16 mouse cellular contexts compared by ENCODE assay signal in the genomic region with DNA sequence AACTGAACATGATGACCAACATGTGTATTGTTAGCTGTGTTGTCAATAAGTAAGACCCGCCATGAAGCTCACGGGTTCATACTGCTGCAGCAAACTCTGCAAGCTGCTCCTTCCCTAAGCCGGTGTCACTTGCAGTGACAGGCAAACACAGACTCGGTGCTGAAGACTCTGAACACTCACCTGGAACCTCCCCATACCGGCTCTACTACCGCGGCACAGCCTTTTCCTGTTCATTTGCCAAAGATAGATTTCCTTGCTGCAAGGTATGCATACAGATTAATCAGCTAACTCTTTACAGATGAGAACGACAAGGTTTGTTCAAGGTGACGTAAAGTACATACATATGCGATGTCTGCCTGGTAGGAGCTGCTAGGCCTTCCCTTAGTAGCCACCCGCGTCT.
"Had no signal": no experiment of that assay in that cellular context is flagged by ENCODE, and none has a peak within 500 bp of the region (broad histone marks: within the 10 kb centered on the region; RNA-seq: fewer than 3 reads in every experiment).

No protein-coding gene starts in this region.

- H3K27ac ChIP-seq: kidney, embryonic 15.5 days; limb, embryonic 15.5 days; liver, embryonic 12.5 days; midbrain, embryonic 10.5 days; neural tube, embryonic 15.5 days had no signal

- H3K4me1 ChIP-seq: kidney, embryonic 15.5 days; limb, embryonic 15.5 days had no signal

- ATAC-seq: liver, embryonic 12.5 days had no signal

- H3K4me3 ChIP-seq: kidney, embryonic 15.5 days; limb, embryonic 15.5 days; liver, embryonic 12.5 days; midbrain, embryonic 10.5 days; myocyte; neural tube, embryonic 15.5 days had no signal

- H3K9me3 ChIP-seq: kidney, embryonic 15.5 days; limb, embryonic 15.5 days; midbrain, embryonic 10.5 days; neural tube, embryonic 15.5 days had no signal

- H3K4me2 ChIP-seq: kidney, embryonic 15.5 days; limb, embryonic 15.5 days; liver, embryonic 12.5 days; lung, embryonic 14.5 days; neural tube, embryonic 15.5 days had no signal

- H3K27me3 ChIP-seq: kidney, embryonic 15.5 days; limb, embryonic 15.5 days; liver, embryonic 12.5 days; neural tube, embryonic 15.5 days had no signal

- H3K36me3 ChIP-seq: kidney, embryonic 15.5 days; limb, embryonic 15.5 days; midbrain, embryonic 10.5 days; neural tube, embryonic 15.5 days had no signal

- H3K9ac ChIP-seq: kidney, embryonic 15.5 days; limb, embryonic 15.5 days; liver, embryonic 12.5 days; lung, embryonic 14.5 days; neural tube, embryonic 15.5 days had no signal

- DNase-seq: kidney, postnatal 14 days; layer of hippocampus, adult 9-11 months; layer of hippocampus, postnatal 36 days; lung, embryonic 14.5 days; lung, postnatal 10 days; lung, postnatal 4 days; right cerebral cortex, adult 18-20 months; right cerebral cortex, postnatal 25 days; thymus, adult 2 months; thymus, postnatal 25 days had no signal
